Mouse (Mus musculus) splenic B cell, adult 2 months (primary cell): ENCODE measurements at regions not wholly inside any gene's neighbourhood (a gene's known extent, or its start where the extent isn't known, plus 50 kb on each side); places are given as distances from the start of the nearest gene placed in this dataset.

Experiments used
- DNase-seq: peaks from one replicate; pipeline ENCODE4 v3.0.0-alpha.2; 2011; ENCODE audit warnings: low read depth, low spot score
- H3K27me3 ChIP-seq: 2 replicates; pipeline ENCODE4 v1.6.1; 2012; ENCODE audit warnings: mild to moderate bottlenecking, low read length, moderate library complexity, mixed read lengths; ENCODE audit not compliant: control insufficient read depth, poor library complexity, insufficient read depth, severe bottlenecking
- H3K36me3 ChIP-seq: 2 replicates; pipeline ENCODE4 v1.6.1; 2012; ENCODE audit warnings: mild to moderate bottlenecking, low read length, moderate library complexity, mixed read lengths; ENCODE audit not compliant: control insufficient read depth, poor library complexity, insufficient read depth, severe bottlenecking

DNA sequence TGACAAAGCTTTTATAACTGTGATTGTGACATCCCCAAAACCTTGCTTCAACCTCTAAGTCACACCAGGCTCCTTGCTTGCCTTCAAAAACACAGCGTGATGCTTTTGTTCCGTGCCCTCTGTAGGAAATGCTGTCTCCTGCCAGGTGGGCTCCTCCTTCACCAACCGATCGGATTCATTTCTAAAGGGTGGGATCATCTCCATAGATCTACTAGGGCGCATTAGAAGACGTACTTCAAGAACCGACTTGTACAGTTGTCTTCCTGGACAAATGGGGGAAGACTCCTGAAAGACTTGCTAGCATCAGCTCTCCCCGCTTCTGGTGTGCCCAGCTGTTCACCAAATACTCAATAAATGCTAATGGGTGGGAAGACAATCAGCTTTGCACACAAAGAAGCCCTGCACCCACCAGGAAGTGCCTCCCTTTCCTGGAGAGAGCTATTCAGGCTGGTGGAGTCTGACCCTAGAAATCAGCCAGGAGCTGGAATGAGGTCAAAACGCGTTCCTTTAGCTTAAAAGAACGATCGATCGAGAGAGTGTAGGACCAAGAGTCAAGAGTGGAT is 53.0 kb downstream of the Hoxa1 start:
- Histone ChIP-seq H3K36me3 (no peaks in the 10 kb centered on the region), H3K27me3 (no peaks in the 10 kb centered on the region)
- DNase-seq = no peak

DNA sequence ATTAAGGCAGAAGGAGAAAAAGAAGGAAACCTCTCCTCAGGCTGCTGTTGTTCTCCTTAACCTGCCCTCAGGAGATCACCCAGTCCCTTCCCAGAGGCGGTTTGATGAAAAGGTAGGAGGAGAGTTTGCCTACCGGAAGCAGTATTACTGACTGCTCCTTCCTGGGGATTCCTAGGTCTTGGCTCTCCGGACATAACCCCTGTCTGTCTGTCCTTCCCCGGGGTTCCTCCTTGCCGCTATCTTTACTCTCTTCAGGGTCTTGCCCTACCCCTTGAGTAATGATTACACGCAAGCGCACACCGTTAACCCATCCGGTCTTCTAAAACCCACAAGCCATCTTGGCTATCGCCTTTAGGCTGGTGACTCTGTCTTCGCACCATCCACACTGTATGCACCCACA is 54.0 kb downstream of the Hoxa1 start:
- Histone ChIP-seq H3K27me3 (no peaks in the 10 kb centered on the region), H3K36me3 (no peaks in the 10 kb centered on the region)
- no peak for DNase-seq

DNA sequence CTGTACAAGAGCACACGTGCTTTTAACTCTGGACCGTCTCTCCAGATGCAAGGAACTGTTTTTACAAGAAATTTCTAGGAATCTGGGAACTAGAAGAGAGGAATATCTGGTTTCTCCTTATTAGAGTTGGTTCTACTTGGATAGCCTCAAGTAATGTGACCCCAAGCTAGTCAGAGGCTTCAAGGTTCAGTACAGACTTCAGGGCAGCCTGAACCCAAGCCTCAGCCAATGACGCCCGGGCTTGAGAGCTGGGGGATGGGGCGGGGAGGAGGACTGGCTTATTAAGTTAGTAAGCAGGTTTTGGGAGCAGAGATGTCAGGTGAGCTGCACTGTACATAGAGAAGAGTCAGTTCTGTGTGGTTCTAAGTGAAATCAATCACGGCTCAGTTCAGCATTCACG is 54.5 kb downstream of the Hoxa1 start:
- H3K27me3 ChIP-seq = no peaks in the 10 kb centered on the region
- no peak for DNase-seq
- H3K36me3 ChIP-seq = no peaks in the 10 kb centered on the region

DNA sequence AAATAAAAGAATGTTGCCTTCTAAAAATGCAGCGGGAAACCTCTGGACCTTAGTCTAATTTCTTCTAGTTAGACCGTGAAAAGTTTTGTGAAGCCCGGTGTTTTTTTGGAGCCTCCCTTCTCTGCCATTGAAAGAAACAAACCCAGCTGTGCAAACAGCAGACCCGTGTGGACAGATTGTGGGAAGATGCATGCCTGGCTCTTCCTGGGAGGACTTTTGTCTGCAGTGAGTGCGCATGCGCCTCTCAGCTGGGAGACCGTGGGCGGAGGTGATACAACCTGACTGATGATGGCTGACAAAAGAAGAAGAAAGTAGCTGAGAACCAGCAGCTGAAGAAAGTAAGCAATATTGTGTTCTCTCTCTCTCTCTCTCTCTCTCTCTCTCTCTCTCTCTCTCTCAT is 55.4 kb downstream of the Hoxa1 start:
- Histone ChIP-seq H3K36me3 (no peaks in the 10 kb centered on the region), H3K27me3 (no peaks in the 10 kb centered on the region)
- no peak for DNase-seq

DNA sequence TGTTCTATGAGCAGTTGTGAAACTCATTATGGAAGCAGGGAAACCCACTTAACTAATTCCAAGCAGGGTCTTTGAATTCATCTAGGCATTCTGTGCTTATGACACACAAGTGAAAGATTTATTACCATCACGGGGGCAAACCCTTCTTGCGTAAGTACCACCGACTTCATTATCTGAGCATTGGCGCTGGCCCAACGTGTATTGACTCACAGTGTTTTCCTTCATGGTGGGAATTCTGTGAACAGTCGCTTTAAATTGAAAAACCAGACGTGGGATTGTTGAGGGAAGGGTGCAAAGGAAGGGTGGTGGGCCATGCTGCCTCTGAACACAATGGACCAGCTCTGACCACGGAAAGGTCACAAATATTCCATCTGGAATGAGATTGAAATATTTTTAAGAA is 55.9 kb downstream of the Hoxa1 start:
- Histone ChIP-seq H3K36me3 (no peaks in the 10 kb centered on the region), H3K27me3 (no peaks in the 10 kb centered on the region)
- no peak for DNase-seq

DNA sequence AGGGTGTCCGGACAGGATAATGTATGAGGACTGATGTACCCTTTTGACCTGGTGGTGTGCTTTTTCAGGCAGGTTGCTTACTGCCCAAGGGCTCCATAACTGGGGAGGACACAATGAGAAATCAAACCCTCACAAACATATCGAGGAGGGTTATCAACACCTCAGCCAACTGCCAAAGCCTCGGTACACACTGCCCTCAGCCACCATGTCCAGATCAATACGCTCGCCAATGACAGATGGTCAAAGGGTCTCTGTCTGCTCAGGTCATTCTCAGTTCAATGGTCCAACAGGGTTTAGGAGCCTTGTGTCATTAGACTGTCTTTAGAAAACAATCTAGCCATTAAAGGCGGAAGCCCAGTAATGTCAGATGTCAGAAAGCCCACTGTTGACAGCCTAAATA is 56.9 kb downstream of the Hoxa1 start:
- no peak for DNase-seq
- Histone ChIP-seq H3K36me3 (no peaks in the 10 kb centered on the region), H3K27me3 (no peaks in the 10 kb centered on the region)

DNA sequence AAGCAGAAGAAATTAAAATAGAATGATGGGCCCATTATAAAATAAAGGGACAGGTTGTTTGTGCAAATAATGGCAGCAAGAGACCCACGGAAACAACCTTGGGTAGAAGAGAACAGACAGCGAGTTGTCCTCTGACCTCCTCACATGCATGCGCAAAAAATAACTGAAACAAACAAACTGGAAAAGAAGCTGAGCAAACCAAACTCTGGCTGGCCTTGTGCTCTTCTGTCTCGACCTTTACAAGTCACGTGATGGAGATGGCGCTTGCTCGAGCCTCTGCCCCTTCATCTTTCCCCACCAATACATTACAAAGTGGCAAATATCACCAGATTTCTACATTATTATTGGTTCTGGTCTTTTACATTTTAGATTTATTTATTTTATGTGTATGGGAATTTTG is 59.3 kb downstream of the Hoxa1 start:
- Histone ChIP-seq H3K36me3 (no peaks in the 10 kb centered on the region), H3K27me3 (no peaks in the 10 kb centered on the region)
- no peak for DNase-seq

DNA sequence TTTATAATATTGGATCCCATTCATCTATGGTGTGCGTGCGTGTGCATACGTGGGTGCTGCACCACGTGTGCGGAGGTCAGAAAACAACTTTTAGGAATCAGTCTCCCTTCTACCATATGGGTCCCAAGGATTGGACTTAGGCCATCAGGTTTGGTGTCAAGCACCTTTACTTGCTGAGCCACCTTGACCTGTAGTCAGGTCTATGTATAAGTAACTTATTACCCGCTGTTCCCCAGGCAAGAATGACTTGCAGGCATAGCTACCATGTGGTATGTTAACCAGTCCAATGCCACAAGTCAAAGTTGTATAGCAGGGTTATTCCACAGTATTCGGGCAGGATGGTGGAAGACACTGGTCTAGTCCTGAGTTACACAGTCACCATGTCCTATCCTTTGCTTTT is 62.5 kb downstream of the Hoxa1 start:
- no peak for DNase-seq
- no peaks in the 10 kb centered on the region for H3K27me3 ChIP-seq
- H3K36me3 ChIP-seq = no peaks in the 10 kb centered on the region

DNA sequence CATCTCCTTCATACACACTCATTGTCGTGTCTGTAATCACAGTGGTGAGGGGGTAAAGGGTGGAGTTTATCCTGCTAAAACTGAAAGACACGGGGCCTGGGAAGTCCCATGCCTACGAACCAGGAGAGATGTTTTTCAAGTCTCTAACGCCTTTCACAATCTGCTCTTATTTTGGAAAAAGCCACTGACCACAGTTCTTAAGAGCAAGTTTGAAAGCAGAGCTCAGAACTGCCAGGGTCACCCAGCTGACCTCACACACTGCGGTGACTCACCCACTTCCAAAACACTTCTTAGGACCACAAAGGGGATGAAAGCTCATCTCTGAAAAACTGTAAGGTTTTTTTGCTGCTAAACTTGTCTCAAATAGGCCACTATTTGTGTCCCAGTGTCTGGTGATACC is 66.7 kb downstream of the Hoxa1 start:
- Histone ChIP-seq H3K27me3 (no peaks in the 10 kb centered on the region), H3K36me3 (no peaks in the 10 kb centered on the region)
- no peak for DNase-seq

DNA sequence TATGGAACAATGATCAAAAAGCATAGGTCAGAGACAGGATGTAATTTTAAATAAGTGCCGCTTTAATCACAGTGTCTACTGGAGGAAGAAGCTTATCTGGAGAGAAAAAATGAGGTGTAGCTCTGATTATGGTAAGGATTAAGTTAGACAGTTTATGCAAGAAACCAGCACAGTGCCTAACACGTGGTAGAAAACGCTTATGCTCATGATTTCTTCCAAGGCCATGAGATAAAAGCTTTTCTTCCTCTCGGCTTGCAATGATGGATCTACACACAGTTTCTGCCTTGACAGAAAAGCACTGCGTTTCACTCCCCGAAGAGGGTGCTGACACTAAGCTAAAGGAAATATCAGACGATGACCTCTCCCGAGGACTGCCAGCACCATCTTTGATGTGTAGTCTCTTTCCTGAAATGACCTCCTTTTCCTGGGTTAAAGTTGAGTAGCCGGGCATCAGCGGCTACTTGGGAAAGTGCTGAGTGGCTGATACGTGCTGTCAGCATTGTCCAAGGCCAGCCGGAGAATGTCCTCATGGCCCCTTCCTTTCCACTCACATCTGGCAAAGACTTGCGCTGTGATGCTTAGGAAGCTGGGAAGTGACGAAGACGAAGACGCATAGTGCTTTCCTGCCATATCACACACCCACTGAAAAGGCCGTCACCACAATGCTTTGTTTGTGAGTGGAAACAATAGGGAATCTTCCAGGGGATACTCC is 72.0 kb downstream of the Hoxa1 start:
- no peak for DNase-seq
- Histone ChIP-seq H3K27me3 (no peaks in the 10 kb centered on the region), H3K36me3 (no peaks in the 10 kb centered on the region)

DNA sequence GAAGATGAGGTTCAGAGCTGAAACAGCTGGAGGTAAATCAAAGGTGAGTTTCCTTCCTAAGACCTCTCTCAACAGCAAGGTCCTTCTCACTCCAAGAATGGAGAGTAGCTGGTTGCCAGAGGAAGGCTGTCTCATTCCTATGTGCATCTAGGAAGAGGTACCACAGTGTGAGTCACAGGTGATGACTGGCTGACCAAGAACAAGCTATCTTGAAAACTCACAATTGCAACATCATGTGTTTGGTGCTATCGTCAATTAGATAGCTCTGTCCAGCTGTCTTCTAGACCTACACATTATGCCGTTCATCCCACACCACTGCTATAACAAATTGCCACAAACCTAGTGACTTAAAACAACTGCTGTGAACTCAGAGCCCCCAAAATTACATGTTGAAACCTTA is 72.3 kb upstream of the Skap2 start:
- no peaks in the 10 kb centered on the region for H3K36me3 ChIP-seq
- no peaks in the 10 kb centered on the region for H3K27me3 ChIP-seq
- no peak for DNase-seq

DNA sequence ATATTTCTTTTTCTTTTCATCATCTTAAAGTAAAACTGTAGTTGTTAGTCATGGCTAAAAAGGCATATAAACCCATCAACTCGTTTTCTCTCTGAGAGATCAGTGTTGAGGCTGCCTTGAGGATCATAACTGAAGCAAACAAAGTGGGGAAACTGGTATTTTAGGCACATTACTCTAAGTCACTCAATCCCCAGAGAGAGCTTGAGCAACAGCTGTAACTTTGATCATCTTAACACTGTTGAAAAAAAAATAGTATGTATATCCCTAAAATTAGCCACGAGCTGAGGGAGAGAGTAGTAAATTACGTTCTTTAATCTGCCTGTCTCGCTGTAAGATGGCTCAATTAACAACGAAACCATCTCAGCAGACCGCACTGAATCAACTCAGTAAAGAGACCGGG is 67.2 kb upstream of the Skap2 start:
- DNase-seq = no peak
- no peaks in the 10 kb centered on the region for H3K36me3 ChIP-seq
- no peaks in the 10 kb centered on the region for H3K27me3 ChIP-seq

DNA sequence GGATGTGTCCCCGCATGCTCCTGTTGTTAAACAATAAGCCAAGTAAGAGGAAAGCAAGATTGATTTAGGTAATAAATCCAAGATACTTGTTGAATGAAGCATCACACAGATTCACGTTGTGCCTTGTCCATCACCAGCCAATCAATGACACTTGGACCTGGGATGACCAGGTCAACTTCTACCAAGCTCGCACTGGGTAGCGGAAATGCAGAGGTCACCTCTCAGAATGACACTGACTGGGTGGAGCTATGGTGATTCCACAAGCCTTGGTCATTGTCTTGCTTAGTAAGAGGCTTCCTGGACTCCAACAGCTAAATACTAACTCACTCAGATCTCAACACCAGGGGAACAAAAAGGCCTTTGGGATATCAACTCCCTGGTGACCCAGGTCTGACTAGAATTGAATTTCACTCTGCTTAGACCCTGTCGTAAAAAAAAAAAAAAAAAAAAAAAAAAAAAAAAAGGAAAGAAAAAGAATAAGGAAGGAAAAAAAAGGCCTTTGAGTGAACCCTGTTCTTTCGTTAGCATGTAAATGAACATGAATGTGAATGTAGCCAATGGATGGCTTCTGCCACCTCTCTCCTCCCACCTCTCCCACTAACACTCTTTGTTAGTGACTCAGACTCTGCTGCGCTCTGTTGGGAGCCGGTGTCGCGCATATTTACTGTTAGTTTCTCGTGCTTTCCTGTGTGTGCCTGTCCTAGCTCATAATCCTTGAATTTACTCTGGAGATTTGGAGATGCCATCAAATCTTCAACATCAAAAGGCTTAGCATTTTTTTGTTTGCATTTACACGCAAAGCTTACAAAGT is 66.4 kb upstream of the Skap2 start:
- Histone ChIP-seq H3K27me3 (no peaks in the 10 kb centered on the region), H3K36me3 (no peaks in the 10 kb centered on the region)
- peak; percentile 9 for DNase-seq

DNA sequence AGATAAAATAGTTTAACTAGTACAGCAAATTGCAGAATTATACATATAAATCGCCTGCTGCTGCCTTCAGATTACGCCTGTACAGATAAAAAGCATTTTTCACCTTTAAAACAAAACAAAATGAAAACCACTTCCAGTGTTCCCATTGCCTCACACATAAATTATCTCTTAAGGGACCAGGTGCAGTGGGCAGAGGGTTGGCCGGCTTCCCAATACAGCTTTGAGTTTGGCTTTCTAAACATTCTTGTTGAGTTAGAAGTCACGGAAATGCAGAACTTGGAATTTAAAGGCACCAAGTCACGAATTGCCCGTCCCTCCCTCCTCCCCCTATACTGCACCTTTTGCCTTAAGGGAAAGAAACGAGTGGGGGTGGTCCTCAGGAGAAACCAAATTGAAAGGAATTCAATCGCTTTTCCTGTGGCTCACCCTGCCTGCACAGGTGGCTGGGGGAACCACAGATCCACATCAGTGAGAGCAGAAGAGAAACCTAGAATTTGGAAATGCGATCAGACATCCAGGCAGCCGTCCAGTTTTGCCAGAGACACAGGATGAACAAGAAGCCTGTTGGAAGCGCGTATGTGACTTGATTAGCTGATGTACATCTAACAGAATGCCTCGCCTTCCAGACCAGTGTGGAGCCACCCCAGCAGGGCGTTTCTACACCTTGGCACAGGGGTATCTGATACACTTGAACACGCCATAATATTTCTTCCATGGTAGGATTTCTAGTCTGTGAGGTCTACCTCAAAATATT is 64.0 kb upstream of the Skap2 start:
- DNase-seq = no peak
- H3K36me3 ChIP-seq = no peaks in the 10 kb centered on the region
- H3K27me3 ChIP-seq = no peaks in the 10 kb centered on the region

DNA sequence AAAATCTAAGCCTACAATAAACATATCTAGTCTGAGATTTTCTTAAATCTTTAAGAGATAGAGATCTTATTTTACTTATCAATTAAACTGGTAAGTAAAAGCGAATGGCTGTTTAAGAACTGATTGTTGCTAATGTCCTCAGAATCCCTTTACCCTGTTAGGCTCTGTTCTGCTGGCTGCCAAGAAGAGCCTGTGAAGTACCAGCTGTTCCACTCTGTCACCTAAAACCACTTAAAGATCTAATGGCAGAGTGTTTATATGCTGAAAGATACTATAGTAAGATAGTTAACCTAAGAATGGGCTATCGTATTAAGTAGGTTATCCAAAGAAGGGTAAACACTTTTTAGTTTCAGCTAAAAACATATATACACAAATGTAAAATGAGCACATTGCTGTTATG is 62.6 kb upstream of the Skap2 start:
- no peak for DNase-seq
- Histone ChIP-seq H3K36me3 (no peaks in the 10 kb centered on the region), H3K27me3 (no peaks in the 10 kb centered on the region)
